Mouse (Mus musculus): ENCODE measurements around the gene Zfp712. TPM values are rescaled to one million over a fixed set of nuclear protein-coding genes. Genes with fewer than 3 reads are reported as not detected.
A peak's percentile ranks its signal among the peaks of the same experiment; 100 is the strongest.

The Zfp712 gene
- 6.4 and 6.7 TPM in 2 replicates for polyA plus RNA-seq (2015; fragmentation: Nextera tagmentation; extraction: Ambion mirVana)

DNA sequence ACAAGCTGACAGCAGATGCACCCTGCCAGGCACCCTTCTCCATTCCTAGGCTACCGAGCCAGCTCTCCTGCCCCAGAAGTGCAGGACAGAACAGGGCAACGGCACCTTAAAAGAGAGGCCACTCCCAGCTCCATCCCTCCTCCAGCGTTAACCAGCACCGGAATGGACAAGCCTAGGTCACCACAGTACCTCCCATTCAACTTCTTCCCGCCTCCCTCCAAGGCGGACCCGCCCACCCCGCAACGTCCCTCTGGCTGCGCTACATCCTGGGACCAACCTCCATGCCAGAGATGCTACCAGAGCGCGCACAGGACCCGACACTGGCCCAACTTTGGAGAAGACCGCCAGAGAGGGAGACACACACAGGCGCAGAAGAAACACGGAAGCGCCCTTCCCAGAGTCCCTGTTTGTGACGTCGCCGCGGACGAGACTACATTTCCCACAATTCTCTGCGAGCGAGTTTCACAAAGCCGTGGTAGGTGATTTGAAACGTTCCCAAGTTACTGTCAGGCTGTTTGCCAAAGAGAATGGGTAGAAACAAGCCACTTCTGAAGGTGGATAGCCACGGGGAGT is at the start of gene Zfp712:
Zfp712 (minus strand) TSS at position 385 of the 573 bp plus-strand sequence.
- Histone ChIP-seq H3K4me1 (peaks cover 7% of the 10 kb centered on the region), H3K4me3 (replicated peaks) (peak within 1 kb of the TSS; percentile 78), H3K36me3 (0 out of 2 replicates have a peak, but pooled peaks cover 4% of the 10 kb centered on the region), H3K27me3 (replicated peaks) (no peaks in the 10 kb centered on the region), H3K9me3 (replicated peaks) (no peaks in the 10 kb centered on the region; the same call in 1 of the 2 replicates), H3K27ac (replicated peaks) (peak within 1 kb of the TSS; percentile 85), H3K4me2 (peak within 1 kb of the TSS; percentile 80), H3K9ac (replicated peaks) (peak within 1 kb of the TSS; percentile 80)
- ATAC-seq (ENCODE audit: low FRiP score): peak; percentile 97
- WGBS: under 1% methylated on average over 27 of the region's 27 CpGs

DNA sequence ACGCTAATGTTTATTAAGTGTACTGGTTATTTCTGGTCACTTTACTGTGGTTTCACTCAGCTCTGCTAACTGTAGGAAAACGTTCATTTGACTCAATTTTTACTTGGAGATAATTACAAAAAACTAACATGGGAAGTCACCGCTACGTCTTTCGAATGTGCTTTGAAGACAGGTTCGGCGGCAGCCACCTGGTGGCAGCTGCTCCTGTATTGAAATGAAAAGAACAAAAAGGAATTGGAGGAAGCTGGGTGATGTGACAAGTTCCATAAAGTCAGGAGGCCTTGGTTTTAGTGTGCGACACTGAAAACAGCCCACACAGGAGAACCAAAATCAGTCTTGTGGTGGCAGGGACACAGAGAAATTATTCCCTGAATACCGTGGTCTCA is 47.8 kb upstream of the Zfp712 start:
- ATAC-seq (ENCODE audit: low FRiP score): peak; percentile 87
- Histone ChIP-seq H3K36me3 (no peaks in the 10 kb centered on the region; the same call in 1 of the 2 replicates), H3K27me3 (replicated peaks) (no peaks in the 10 kb centered on the region), H3K4me1 (peaks cover 10% of the 10 kb centered on the region), H3K27ac (replicated peaks) (peak overlapping the region; percentile 84), H3K9ac (replicated peaks) (peak overlapping the region; percentile 34), H3K4me3 (replicated peaks) (peak overlapping the region; percentile 66), H3K4me2 (peak overlapping the region; percentile 86), H3K9me3 (replicated peaks) (no peaks in the 10 kb centered on the region)
- WGBS: 4% methylated on average over 9 of the region's 9 CpGs

DNA sequence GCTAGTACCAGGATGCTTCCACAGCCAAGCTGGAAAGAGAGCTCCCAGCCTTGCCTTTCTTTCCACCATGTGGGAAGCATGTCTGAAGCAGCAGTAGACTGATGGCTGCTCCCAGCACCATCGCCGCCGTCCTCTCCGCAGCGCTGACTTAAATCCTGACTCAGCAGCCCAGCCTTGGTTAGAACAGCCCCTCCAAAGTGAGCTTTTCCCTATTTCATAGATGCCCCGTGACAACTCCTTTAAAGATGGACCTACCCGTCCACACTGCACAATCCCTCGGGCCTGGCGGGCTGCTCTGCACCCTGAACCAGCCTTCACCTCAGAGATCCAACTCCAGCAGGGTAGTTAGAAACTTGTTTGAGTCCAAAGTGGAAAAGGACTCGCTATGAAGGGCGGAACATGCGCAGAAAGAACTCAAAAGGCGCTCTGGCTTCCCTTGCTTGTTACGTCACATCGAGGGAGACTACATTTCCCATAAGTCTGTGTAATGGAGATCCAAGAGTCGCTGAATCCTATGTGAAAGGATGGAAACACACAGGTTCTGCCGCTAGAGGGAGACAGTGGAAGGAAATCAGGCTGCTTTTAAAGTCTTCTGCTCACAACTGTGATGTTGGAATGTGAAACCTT is 47.3 kb upstream of the Zfp712 start, which contains the start of gene Gm28557:
Gm28557 (minus strand) TSS at position 411 of the 627 bp plus-strand sequence.
- no peaks in the 10 kb centered on the region for H3K27me3 ChIP-seq (replicated peaks)
- H3K36me3 ChIP-seq: no peaks in the 10 kb centered on the region; the same call in 1 of the 2 replicates
- WGBS: under 1% methylated on average over 17 of the region's 17 CpGs
- peaks cover 10% of the 10 kb centered on the region for H3K4me1 ChIP-seq
- peak within 1 kb of the TSS; percentile 84 for H3K27ac ChIP-seq (replicated peaks)
- H3K9ac ChIP-seq (replicated peaks): peak within 1 kb of the TSS; percentile 60
- peak within 1 kb of the TSS; percentile 86 for H3K4me2 ChIP-seq
- H3K9me3 ChIP-seq (replicated peaks): no peaks in the 10 kb centered on the region
- peak within 1 kb of the TSS; percentile 66 for H3K4me3 ChIP-seq (replicated peaks)
- ATAC-seq (ENCODE audit: low FRiP score): peak; percentile 99

DNA sequence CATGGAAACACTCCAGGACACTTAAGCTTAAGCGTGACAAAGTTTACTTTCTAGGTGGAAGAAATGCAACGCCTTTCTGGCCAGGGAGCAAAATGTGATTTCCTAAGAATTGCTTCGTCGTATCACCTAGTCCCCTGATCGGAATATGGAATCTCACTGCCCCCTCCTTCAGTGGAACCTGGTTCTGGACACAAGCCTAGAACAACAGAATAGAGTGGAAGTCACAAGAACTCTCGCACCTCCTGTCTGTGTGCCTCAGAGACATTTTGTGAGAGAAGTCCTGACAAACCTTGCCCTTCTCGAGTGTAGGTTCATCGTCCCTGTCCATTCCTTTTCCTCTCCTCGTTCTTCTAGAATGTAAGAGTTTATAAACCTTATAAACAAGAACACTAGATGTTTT is 46.7 kb upstream of the Zfp712 start:
- WGBS: 70% methylated on average over 9 of the region's 9 CpGs
- H3K9me3 ChIP-seq (replicated peaks): no peaks in the 10 kb centered on the region
- H3K36me3 ChIP-seq: no peaks in the 10 kb centered on the region; the same call in 1 of the 2 replicates
- H3K27me3 ChIP-seq (replicated peaks): no peaks in the 10 kb centered on the region
- H3K4me3 ChIP-seq (replicated peaks): peak overlapping the region; percentile 66
- H3K4me1 ChIP-seq: peaks cover 10% of the 10 kb centered on the region
- peak overlapping the region; percentile 86 for H3K4me2 ChIP-seq
- no peak for ATAC-seq (ENCODE audit: low FRiP score)
- peak overlapping the region; percentile 60 for H3K9ac ChIP-seq (replicated peaks)
- H3K27ac ChIP-seq (replicated peaks): peak overlapping the region; percentile 84; the same call in 1 of the 2 replicates

DNA sequence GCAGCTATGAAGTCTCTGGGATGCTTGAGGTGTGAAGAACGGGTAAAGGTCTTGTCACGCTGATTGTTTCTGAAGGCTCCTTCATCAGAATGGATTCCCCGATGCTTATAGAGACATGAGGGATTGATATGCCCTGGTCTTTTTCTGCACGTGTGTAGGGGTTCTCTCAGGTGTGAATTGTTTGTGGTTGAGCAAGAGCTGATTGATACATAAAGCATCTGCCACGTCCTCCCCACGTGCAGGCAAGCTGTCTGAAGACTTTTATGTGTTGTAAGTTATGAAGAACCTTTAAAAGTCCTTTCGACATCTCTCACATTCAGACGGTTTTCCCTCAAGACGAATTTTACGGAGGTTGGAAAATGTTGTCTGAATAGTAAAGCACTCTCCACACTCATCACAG is 36.9 kb upstream of the Zfp712 start, which contains the start of gene Zfp708:
Zfp708 (minus strand) TSS at position 101 of the 400 bp plus-strand sequence.
- no peak within 1 kb of the TSS for H3K27ac ChIP-seq (replicated peaks)
- H3K9ac ChIP-seq (replicated peaks): no peak within 1 kb of the TSS
- whole genome bisulfite sequencing: 91% methylated on average over 10 of the region's 10 CpGs
- H3K4me2 ChIP-seq: no peak within 1 kb of the TSS
- no peaks in the 10 kb centered on the region for H3K9me3 ChIP-seq (replicated peaks)
- H3K27me3 ChIP-seq (replicated peaks): no peaks in the 10 kb centered on the region
- H3K4me1 ChIP-seq: no peaks in the 10 kb centered on the region
- ATAC-seq (ENCODE audit: low FRiP score): no peak
- H3K4me3 ChIP-seq (replicated peaks): no peak within 1 kb of the TSS
- H3K36me3 ChIP-seq: no peaks in the 10 kb centered on the region

DNA sequence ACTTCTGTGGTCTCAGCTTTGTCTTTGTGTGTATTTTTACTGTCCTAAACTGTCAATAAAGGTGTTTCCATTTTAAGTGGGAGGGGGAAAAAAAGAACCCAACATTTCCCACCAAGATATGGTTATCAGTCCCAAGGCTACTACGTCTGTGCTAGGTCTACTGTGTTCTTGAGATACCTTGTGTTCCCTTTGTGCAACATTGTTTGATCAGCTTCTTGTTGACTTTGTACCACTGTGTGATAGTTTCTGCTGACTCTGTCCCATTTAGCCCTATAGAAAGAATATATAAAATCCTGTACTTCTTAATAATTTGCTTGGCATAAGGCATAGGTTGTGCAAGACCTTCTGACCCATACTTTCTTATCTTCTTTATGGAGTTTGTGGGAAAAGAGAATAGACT is 29.2 kb upstream of the Zfp712 start:
- Histone ChIP-seq H3K4me1 (no peaks in the 10 kb centered on the region), H3K27ac (replicated peaks) (no peak overlapping the region), H3K9ac (replicated peaks) (no peak overlapping the region), H3K4me2 (no peak overlapping the region), H3K27me3 (replicated peaks) (no peaks in the 10 kb centered on the region), H3K36me3 (no peaks in the 10 kb centered on the region), H3K9me3 (replicated peaks) (no peaks in the 10 kb centered on the region), H3K4me3 (replicated peaks) (no peak overlapping the region)
- ATAC-seq (ENCODE audit: low FRiP score): no peak
- WGBS: 88% methylated on average over 1 of the region's 1 CpGs

DNA sequence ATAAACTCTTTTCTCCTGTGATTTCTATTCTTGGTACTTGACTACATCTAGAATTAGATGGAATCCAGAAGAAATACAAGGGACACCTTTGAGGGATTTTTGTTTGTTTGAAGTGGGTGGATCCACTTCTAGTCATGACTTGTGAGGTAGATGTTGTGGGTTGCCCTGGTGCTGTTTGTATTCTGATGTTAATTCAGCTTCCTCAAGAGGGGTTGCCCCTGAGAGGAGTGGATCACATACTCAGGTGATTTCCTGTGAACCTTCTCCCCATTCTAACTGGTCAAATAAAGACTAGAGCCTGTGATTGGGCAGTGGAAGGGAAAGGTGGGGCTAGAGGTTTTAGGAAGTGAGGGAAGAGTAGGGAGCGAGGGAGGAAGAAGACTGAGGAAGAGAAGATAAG is 21.0 kb upstream of the Zfp712 start:
- ATAC-seq (ENCODE audit: low FRiP score): peak; percentile 1; the same call in 1 of the 2 replicates

DNA sequence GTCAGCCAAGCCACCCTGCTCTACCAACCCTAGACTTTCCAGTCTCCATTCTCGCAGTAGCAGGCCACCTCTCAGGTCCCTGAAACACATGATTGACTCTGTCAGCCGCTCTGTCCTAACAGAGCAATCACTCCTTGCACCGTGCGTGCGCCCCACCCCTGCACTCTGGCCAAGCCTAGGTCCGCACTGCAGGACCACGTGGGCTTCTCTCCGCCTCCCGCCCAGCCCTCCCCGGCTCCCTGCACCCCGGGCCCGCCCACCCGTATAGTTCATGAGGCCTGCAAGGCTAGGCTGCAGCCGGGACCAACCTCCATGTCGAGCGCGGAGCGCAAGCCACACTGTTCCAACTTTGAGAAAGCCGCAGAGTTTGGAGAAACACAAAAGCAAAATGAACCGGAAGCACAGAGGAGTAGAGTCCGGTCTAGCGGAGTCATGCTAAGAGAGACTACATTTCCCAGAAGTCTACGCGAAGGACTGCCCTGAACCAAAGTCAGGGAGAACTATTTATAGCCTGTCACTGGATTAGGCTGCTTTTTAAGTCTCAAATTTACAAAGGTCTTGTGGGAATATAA is 20.3 kb upstream of the Zfp712 start:
- no peaks in the 10 kb centered on the region for H3K27me3 ChIP-seq (replicated peaks)
- peaks cover 20% of the 10 kb centered on the region for H3K36me3 ChIP-seq
- peak overlapping the region; percentile 78 for H3K4me2 ChIP-seq
- no peaks in the 10 kb centered on the region for H3K9me3 ChIP-seq (replicated peaks)
- ATAC-seq (ENCODE audit: low FRiP score): peak; percentile 98
- H3K27ac ChIP-seq (replicated peaks): peak overlapping the region; percentile 84
- H3K4me3 ChIP-seq (replicated peaks): peak overlapping the region; percentile 68
- H3K4me1 ChIP-seq: peaks cover 9% of the 10 kb centered on the region
- peak overlapping the region; percentile 74 for H3K9ac ChIP-seq (replicated peaks)
- WGBS: under 1% methylated on average over 24 of the region's 24 CpGs

More for the DNA sequence above, 21.0 kb upstream of the Zfp712 start:
- no peaks in the 10 kb centered on the region for H3K27me3 ChIP-seq (replicated peaks)
- peak overlapping the region; percentile 74; the same call in 1 of the 2 replicates for H3K9ac ChIP-seq (replicated peaks)
- H3K36me3 ChIP-seq: peaks cover 15% of the 10 kb centered on the region
- peaks cover 9% of the 10 kb centered on the region for H3K4me1 ChIP-seq
- H3K4me3 ChIP-seq (replicated peaks): peak overlapping the region; percentile 68
- WGBS: 80% methylated on average over 1 of the region's 1 CpGs
- H3K9me3 ChIP-seq (replicated peaks): no peaks in the 10 kb centered on the region
- H3K27ac ChIP-seq (replicated peaks): peak overlapping the region; percentile 84
- peak overlapping the region; percentile 78 for H3K4me2 ChIP-seq

DNA sequence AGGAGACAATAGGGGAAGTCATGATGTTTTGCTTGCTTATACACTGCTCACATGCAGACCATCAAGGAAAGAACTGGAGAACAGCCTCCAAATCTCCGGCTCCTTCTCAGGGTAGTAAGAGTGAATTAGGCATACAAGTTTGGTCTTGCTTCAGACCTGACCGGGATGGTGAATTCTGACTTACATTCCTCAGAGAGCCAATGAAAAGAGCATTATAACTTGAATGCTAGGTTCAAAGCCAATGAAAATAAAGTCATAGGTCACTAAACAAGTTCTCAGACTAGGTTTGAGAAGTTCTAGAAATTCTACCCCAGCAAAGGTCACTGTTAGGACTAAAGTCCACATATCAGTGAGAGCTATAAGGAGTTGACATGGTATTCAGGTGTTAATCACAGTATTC is 16.3 kb upstream of the Zfp712 start:
- Histone ChIP-seq H3K4me3 (replicated peaks) (no peak overlapping the region), H3K27ac (replicated peaks) (no peak overlapping the region), H3K36me3 (peaks cover 48% of the 10 kb centered on the region), H3K4me2 (no peak overlapping the region), H3K9me3 (replicated peaks) (peaks cover 15% of the 10 kb centered on the region; the same call in 1 of the 2 replicates), H3K27me3 (replicated peaks) (no peaks in the 10 kb centered on the region), H3K4me1 (peaks cover 9% of the 10 kb centered on the region), H3K9ac (replicated peaks) (no peak overlapping the region)
- ATAC-seq (ENCODE audit: low FRiP score): no peak
- 100% methylated on average over 2 of the region's 2 CpGs for WGBS

DNA sequence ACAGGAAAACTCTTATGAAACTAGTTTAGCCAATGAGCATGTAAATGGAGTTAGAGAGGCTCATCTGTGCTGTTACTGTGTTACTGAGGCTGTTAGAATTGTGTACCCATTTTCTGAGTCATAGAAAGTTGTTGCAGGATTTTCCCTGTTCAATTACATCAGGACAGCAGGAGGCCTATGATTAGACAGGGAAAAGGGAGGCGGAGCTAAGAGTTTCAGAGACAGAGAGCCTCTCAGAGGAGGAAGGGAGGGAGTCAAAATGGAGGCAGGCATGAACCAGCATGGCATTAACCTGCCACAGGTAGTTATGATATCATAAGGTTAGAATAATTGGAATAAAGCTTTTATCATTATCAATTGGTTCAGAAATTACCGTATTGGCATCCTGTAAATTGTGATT is 11.8 kb upstream of the Zfp712 start:
- Histone ChIP-seq H3K36me3 (peaks cover 70% of the 10 kb centered on the region), H3K9ac (replicated peaks) (no peak overlapping the region), H3K27me3 (replicated peaks) (no peaks in the 10 kb centered on the region), H3K27ac (replicated peaks) (no peak overlapping the region), H3K9me3 (replicated peaks) (peaks cover 35% of the 10 kb centered on the region), H3K4me3 (replicated peaks) (no peak overlapping the region), H3K4me1 (no peaks in the 10 kb centered on the region), H3K4me2 (no peak overlapping the region)
- WGBS: 99% methylated on average over 2 of the region's 2 CpGs
- no peak for ATAC-seq (ENCODE audit: low FRiP score)

DNA sequence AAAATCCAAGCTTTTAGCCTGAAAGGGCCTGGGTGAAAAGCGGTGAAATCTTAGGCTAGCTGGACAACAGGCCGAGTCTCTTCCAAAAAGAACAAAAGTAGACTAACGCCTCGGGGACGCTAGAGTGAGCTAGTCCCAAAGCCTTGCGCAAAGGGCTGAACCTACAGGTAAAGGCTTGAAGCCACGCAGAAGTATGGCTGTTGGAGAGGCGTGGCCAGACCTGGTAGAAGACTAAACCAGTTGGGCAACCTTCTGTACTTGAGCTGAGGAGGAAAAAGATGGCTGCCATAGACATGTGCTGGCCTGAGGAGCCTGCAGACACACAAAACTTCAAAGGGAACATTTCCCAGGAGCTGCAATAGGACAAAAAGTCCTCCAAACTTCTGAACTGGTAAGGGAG is 4.4 kb upstream of the Zfp712 start:
- peaks cover 24% of the 10 kb centered on the region for H3K36me3 ChIP-seq
- 86% methylated on average over 8 of the region's 8 CpGs for WGBS
- no peaks in the 10 kb centered on the region for H3K27me3 ChIP-seq (replicated peaks)
- no peak overlapping the region for H3K9ac ChIP-seq (replicated peaks)
- no peak overlapping the region for H3K4me3 ChIP-seq (replicated peaks)
- ATAC-seq (ENCODE audit: low FRiP score): no peak
- H3K4me2 ChIP-seq: no peak overlapping the region
- H3K4me1 ChIP-seq: peaks cover 1% of the 10 kb centered on the region
- peaks cover 12% of the 10 kb centered on the region for H3K9me3 ChIP-seq (replicated peaks)
- no peak overlapping the region for H3K27ac ChIP-seq (replicated peaks)
